Mouse (Mus musculus): ENCODE results near the gene Coq2.

The Coq2 gene

DNA sequence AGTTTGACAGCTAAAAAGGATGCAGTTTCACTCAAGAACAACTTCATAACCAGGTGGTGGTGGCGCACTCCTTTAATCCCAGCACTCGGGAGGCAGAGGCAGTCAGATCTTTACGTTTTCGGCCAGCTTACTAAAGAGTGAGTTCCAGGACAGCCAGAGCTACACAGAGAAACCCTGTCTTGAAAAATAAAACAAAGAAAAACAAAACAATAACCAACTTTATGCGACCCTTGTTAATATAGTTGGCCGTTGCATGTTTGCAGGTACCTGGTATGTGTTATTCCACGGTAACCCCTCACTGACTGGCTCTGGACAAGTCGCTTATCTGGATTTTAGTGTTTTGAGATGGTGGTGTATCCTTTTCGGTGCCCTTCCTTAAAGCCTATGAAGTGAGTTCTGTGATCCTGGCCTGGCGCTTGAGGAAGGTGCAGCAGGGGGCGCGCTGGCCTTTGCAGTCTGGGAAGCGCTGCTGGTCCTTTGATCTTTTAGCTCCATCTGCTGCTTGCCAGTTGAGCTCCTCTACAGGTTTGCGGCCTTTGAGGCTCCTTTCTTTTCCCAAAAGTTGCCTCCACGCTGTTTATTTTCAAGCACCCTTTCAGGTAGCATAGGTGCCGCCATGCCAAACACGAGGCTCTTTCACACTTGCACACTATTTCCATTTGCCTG, at the start of gene Coq2:
Gene Coq2, minus strand, starts transcription at position 430 of the 666 bp plus-strand sequence.
- peak; percentile 91 for DNase-seq

DNA sequence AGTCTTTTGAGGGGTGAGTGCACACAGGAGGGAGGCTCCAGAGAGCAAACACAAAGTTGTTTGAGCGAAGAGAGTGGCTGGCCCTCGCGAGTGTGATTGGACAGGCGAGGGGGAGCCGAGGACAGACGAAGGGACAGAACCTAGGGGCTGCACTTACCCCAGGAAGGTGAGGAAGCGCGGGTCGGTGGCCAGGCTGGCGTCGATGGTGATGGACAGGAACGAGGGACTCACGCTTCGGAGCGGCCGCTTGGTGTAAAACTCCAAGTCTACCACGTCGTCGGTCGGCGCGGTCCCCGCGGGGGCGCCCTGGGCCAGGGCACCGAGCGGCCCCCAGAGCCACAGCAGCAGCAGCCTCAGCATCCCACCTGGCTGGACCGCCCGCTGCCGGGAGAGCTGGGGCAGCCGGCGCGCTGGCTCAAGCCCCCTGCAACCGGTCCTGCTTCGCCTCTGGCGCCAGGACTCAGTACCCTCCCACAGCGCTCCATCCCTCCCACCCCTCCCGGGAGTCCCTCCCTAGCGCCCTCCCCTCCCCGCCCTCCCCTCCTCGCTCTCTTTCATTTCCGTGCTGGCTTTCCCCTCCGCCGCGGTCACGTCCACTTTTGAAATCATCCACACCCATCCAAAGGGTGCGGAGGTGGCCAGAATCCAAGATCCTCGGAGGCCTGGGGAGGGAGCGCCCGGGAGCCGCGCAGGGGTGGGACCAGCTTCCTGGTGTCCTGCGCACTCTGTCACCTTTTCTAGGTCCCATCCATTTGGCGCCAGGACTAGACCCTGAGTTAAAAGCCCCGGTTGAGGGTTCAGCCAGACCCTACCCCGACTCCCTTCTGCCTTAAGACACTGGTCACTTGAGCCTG, 44.5 kb upstream of the Coq2 start, which contains the start of gene Hpse:
Gene Hpse, minus strand, starts transcription at position 482 of the 854 bp plus-strand sequence.
- peak; percentile 67 for DNase-seq

DNA sequence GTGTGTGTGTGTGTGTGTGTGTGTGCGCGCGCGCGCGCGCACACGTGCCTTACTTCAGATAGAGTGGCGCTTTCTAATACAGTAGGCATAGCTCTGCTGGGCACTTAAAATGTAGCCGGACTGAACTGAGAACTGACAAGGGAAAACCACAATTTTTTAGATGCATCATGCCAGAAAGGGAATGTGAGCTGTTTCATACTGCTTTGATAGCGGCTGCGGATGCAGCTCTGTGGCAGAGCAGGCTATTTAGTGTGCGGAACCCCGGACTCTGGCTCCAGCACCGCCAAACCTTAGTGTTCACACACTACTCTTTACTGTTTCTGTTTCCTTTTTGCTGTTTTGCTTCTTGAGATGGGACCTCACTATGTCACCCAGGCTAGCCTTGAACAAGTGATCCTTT, 41.8 kb upstream of the Coq2 start:
- DNase-seq = no peak

DNA sequence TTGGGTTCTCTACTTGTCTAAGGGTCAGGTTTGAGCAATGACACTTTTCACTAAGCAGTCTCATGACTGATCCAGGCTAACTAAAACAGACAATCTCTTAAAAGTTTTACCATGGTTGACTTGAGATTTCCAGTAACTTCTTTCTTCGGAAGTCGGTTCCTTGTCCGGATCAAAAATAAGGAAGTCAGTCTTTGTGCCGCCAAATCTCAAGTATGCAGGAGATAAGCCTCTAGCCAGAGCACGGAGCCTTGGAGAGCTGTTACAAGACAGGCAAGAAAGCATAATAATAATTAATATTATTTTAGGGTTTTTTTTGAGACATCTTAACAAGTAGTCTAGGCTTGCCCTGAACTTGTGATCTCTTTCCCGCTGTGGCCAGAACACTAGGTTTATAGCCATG, 36.3 kb upstream of the Coq2 start:
- DNase-seq = no peak

DNA sequence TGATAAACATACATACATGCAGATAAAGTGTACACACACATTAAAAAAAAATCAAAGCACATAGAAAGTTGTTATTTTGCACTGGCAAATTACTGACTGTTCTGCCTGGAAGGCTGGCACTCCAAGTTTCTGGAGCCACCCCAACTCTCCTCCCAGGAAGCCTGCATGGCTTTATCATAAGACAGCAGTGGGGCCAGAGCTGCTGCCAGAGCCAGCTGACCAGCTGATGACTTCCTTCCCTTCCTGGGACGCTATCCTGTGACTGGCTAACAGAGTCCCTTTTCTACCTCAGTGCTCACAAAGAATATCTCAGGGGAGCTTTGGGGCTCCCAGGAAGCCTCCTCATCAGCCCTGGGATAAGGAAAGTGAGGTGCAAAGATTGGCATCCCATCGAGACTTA, 35.1 kb upstream of the Coq2 start:
- no peak for DNase-seq

DNA sequence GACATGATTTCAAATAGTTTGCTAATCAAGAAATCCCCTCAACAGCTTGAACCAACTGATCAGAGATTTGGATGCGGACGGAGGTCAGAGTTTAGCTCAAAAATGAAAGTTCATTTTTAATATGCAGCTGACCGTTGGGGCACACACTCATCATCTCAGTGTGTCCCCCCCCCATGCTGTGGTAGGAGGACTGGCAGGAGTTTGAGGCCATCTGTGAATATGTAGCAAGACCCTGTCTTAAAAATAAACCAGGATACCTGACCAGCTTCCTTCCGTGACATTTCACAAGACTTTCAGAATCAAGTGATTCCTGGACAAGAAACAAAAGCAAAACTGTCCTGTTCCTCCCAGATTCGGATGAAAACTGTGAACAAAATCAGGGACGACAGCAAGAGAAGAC, 34.1 kb upstream of the Coq2 start:
- DNase-seq = no peak

DNA sequence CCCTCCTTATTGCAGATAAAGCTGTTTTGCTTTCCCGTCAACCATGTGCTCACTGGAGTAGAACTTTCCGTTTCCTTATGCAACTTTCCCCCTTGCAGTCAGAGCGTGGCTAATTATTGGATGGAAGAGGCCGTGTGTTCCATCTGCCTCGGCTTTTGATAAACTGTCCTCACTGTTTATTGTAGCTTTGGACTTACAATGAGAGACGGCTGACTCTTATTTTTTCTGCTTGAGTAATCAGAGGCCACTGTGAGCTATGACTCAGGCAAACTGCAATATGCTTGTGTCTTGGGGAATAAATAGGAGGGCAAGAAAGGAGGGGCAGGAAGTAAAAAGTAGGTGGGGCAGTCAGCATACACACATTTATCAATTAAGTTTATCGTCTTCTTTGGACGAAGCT, 31.7 kb upstream of the Coq2 start:
- peak; percentile 81 for DNase-seq

DNA sequence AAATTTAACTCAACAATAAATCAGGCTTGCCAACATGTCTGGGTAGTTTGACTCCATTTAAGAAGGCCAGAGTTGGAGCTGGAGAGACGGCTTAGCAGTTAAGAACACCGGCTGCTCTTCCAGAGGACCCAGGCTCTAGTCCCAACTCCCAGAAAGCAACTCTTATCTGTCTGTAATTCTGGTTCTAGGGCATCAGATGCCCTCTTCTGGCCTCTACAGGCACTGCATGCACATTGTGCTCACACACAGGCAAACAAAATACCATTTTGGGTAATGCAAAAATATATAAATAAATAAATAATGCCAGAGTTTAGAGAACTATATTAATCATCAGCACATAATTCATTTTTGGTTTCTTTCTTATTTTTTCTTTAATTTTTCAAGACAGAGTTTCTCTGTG, 29.3 kb upstream of the Coq2 start:
- DNase-seq = no peak

DNA sequence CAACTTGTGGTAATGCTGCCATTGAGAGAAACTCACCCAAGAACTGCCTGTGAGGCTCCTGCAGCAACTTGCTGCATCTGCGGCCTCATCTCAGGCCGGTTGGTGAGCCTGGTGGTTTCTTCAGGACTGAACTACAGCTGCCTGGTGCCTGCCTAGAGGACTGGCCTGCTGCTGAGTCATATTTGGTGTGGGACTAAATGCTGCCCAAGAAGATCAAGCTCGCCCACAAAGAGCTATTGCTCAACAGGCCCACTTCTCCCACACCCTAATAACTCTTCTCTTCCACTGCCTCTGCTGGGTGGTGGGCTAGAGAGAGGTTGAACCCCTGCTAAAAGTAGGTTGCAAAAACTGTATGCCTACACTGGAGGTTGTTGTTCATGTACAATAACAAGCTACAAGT, 27.4 kb upstream of the Coq2 start:
- DNase-seq = no peak

DNA sequence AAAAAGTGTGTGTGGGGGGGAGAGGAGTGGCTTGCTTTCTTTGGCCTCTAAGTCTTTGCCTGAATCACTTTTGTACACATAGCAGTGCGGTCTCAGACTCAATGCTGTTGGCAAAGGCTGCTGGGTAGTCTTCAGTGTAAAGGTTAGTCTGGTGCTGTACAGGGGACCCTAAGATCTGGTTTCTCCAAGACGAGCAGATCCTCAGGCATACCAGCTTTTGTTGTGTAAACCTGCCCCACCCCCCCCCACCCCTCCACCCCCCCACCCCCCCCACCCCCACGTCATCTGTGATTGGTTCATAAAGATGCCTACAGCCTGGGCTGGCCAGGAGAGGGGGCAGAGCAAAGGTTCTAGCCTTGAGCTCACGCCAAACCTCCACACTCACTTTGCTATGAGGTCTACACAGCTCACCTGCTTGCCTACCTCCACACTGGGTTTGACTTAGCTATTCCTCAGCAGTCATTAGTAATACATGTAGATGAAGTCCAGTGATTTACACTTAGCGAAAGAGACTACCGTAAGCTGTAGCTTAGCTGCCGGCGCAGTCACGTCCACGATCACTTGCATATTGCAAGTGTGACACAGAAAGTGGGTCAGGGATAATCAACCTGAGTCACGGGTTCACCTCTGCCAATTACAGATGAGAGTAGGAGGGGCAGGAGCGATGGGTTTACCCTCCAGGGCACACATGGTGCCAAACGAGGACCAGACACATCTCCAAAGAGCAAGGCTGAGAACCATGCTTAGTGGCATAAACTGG, 26.1 kb upstream of the Coq2 start:
- no peak for DNase-seq

DNA sequence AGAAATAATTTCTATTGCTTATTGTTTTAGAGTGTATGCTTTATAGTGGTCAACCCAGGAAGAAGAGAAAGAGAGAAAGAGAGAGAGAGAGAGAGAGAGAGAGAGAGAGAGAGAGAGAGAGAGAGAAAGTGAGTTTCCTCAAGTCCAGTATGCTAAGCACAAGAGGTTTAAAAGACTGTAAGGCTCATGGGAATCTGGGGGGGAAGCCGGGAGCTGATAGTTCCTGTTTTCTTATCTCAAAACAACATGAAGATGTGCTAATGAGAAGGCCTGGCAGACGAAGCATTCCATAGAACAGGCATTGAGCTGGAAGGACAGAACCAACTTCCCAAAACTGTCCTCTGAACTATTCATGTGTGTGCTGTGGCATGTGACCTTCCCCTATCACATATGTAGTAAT, 22.9 kb upstream of the Coq2 start:
- no peak for DNase-seq

DNA sequence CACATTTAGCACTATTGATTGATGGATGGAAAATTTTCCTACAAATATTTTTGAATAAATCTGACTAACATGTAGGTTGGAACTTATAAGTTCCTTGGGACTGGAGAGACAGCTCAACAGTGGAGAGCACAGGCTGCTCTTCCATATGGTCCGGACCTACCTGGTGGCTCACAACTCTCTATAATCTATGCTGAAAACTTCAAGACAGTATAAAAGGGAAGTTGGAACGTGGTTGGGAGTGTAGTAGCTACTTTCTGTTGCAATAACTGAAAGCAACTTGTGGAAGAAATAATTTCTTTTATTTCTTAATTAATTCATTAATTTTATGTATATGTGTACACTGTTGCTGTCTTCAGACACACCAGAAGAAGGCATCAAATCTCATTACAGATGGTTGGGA, 22.5 kb upstream of the Coq2 start:
- DNase-seq = no peak

DNA sequence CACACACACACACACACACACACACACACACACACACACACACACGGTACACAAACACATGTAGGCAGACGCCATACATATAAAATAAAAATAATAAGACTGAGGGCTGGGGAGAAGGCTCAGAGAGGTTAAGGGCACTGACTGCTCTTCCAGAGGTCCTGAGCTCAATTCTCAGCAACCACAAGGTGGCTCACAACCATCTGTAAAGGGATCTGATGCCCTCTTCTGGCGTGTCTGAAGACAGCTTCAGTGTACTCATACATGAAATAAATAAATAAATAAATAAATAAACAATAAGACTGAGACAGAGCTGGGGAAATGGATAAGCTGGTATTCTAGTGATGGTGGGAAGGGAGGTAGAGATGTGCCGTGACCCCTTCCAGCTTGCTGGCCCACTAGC, 10.7 kb upstream of the Coq2 start:
- DNase-seq = no peak

DNA sequence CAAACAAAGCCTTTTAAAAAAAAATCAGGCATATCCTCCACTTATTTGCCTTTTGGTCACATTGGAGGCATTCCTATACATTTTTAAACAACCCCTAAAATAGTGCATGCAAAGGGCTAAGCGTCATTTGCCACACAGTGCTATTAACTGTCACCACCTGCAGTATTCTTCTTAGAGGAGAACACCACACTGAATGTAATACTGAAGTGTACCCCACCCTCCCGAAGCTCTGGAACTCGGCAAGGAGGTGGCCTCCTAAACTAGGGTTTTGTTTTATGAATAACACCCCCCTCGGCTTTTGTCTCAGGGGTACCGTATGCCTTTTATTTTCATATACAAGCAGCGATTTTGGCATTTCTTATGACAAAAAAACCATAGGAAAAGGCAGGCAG, 5.6 kb upstream of the Coq2 start:
- DNase-seq = no peak

DNA sequence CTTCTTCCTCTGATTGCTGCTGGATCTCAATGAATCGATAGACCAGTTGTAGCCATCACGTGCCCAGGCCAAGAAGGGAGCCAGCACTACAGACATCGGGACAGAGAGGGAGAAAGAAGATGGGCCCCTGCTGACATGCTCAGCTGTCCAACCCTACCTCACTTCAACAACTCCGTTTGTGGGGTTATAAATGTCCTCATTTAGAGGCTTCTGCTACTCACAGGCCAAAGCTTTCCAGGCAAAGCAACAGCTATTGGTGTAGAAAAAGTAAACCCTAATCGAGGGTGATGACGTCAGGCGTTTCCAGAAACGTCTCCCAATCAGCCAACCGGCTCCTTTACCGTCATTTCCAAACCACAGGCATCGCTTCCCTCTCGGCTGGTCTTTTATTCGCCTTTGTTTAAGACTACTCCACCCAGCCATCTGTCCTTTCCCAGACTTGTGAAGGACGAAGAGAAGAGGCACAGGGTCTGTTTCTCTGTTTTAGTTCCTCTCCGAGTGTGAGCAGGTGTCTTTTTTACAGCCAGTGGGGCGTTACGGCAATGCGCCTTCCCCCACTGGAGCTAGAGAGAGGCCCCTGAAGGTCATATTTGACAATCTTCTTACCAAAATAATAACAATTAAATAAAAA, 5.1 kb upstream of the Coq2 start:
- no peak for DNase-seq

DNA sequence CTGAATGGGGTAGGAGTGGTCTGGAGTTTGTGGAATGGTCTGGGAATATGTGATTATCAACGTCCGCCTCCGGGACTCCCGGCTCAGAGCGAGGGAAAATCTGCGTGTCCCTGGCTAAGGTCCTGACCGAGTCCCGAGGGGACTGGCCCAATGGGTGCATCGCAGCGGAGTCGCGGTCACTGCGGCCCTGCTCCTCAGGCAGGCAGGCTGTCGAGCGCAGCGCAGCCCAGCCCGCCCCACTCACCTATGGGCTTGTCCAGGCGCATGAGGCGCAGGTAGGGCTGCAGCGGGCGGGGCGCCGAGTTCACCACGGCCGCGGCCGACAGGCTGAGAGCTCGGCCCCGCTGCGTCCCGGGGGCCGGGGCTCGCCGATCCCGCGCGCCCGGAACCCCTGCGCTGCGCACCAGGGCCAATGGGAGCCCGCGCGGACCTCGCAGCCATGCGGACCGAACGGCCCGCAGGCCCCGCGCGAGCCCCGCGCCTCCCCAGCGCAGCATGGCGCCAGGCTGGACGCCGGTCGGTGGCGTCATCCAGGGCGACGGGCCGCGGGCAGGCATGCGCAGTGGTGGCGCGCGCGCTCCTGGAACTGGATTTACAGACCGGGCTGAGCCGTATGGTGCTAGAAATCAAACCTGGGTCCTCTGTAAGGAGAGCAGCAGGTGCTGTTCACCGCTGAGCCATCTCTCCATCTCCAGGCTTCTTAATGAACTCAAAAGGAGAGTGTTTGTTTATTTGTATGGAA, 1.0 kb downstream of the Coq2 start:
- peak; percentile 91 for DNase-seq

DNA sequence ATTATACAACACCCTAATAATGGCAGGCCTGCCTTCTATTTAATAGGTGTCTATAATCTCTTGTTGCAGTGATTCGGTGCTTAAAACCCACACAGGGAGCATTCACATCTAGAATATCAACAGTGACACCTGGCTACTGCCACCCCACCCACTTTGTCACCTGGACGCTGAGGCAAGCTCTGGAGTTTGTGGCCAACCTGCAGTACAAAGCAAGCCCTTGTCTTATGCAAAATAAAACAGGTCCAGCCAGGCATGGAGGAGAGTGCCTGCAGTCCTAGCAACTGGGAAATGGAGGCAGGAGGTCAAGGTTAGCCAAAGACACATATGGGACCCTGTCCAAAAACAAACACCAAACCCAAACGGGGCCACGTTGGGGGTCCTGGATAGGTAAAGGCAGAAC, 2.5 kb downstream of the Coq2 start:
- no peak for DNase-seq

DNA sequence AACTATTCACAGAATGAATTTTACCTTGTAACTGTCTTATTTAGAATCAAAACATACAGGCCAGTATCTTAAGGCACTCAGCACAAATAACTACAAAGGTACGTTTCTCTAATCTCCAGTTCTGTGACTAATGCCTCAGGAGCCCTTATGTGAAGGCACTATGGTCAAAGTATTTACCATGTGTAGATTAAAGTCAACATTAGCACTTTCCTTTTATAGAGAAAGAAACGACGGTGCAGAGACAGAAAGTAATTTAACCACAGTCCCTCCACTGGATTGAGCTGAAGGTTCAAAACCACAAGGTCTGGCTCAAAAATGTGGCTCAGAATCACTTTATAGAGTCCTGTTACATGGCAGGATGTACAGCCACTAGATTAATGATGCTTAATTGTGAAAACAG, 3.0 kb downstream of the Coq2 start:
- DNase-seq = no peak

DNA sequence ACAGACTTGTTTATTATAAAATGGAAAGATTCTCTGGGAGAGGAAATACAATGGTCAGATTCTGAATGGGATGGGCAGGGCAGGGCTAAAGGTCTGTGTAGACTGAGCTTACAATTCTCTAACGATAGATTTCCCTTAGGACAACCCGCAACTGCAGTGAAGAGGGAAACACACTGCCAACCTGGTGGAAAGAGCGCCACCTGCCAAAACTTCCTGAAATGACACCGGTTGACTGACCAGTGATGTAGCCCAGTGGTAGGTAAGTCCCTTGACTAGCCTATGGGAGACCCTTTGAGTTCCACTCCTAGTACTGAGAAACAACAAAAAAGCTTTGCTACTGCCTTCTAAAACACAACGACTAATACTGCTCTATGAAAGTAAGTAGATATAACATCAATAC, 3.5 kb downstream of the Coq2 start:
- peak; percentile 67 for DNase-seq

DNA sequence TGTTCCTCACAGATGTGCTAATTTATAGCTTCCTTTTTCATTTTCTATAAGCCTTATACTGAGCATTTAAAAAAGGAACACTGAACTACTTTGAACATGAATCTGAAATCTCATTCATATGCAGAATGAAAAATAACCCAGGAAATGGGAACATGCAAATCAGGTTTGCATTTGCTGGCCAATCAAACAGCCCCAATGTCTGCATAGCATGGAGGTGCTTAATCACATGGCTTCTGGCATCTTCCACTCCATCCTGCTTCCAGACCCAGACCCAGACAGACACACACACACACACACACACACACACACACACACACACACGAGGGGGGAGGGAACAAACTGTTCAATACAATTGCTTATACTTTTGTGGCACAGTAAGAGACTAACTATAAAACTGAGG, 8.0 kb downstream of the Coq2 start:
- no peak for DNase-seq

DNA sequence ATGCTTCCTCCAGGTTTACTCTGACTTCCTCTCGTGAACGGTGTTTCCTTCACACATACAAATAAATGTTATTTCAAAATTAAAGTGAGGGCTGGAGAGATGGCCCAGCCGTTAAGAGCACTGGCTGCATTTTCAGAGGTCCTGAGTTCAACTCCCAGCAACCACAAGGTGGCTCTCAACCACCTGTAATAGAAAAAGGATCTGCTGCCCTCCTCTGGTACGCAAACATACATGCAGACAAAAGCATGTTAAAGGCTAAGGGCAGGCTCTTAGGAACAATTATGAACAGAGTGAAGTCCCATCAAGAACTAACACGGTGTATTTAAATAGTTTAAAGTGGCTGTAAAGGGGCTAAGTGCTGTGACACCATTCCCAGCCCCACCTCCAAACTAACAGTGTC, 11.1 kb downstream of the Coq2 start:
- DNase-seq = peak; percentile 16

DNA sequence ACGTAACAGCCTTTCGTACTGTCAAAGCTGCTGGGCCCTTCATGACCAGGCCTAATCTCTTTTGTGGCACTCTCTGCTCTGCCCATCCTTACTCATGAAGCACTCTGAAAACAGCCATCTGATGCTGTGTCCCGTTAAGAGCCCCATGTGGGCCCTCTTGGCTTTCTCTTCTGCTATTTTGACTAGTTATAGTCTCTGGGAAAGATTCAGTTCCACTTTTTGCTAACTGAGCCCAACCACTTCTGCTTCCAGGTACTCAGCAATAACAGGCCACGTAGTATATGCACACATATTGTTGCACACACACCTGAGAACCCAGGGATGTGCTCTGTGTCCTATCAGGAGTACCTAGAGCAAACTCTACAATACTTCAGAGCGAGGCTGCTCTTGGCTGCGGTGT, 11.9 kb downstream of the Coq2 start:
- no peak for DNase-seq

DNA sequence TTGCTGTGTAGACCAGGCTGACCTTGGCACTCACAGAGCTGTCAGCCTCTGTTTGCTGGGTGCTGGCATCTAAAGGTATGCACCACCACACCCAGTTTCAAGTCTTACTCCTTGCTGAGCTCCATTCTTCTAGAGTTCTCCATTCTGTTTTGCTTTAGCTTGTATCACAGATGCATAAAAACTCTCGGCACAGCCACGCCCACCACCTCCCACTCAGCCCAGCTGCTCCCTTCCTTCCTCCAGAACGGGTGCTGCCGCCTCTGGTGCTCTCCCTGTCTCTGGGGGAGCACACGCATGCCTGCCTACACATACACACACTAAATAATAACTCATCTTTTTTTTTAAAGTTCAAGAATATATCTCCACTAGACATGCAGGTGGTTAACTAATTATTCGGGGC, 16.5 kb downstream of the Coq2 start:
- DNase-seq = no peak

All from retina, postnatal 1 day (tissue).